Mouse (Mus musculus): Measurements from ENCODE around the gene Gabpb1.

The Gabpb1 gene

GRCm38 (mm10) chr2:126676122-126676515 lies at the start of gene Gabpb1:
Gene Gabpb1 (minus strand): TSS chr2:126676337.
- DNase-seq, result no peak

GRCm38 (mm10) chr2:126712950-126713349 lies 36.8 kb upstream of the Gabpb1 start:
- DNase-seq, result no peak

- DNase-seq, result no peak
These were observed 36.4 kb upstream of the Gabpb1 start for GRCm38 (mm10) chr2:126712526-126712925.

- DNase-seq, result no peak
These were observed 32.2 kb upstream of the Gabpb1 start for GRCm38 (mm10) chr2:126708361-126708760.

GRCm38 (mm10) chr2:126707438-126707779 lies 31.3 kb upstream of the Gabpb1 start:
- no peak for DNase-seq

GRCm38 (mm10) chr2:126706759-126707437 lies 30.8 kb upstream of the Gabpb1 start, which contains the start of gene Usp8:
Gene Usp8 (plus strand): TSS chr2:126707328.
- peak; percentile 94 to 96 for DNase-seq

GRCm38 (mm10) chr2:126695285-126695684 lies 19.1 kb upstream of the Gabpb1 start:
- no peak for DNase-seq

GRCm38 (mm10) chr2:126691290-126691689 lies 15.2 kb upstream of the Gabpb1 start:
- no peak for DNase-seq

GRCm38 (mm10) chr2:126682937-126683336 lies 6.8 kb upstream of the Gabpb1 start:
- no peak for DNase-seq

- no peak for DNase-seq
These were observed 6.2 kb upstream of the Gabpb1 start for GRCm38 (mm10) chr2:126682333-126682732.

- no peak for DNase-seq
These were observed 1.2 kb upstream of the Gabpb1 start for GRCm38 (mm10) chr2:126677366-126677765.

GRCm38 (mm10) chr2:126675169-126676121 lies 692 bp downstream of the Gabpb1 start:
- DNase-seq, result peak; percentile 66 to 81

GRCm38 (mm10) chr2:126674441-126675168 lies 1.5 kb downstream of the Gabpb1 start:
- DNase-seq, result peak; percentile 48 to 53

- peak in 1 of 2 experiments; percentile 29 for DNase-seq
These were observed 2.6 kb downstream of the Gabpb1 start for GRCm38 (mm10) chr2:126673317-126674242.

- no peak for DNase-seq
These were observed 7.4 kb downstream of the Gabpb1 start for GRCm38 (mm10) chr2:126668621-126669252.

- no peak for DNase-seq
These were observed 10.2 kb downstream of the Gabpb1 start for GRCm38 (mm10) chr2:126665984-126666383.

GRCm38 (mm10) chr2:126663481-126663880 lies 12.7 kb downstream of the Gabpb1 start:
- no peak for DNase-seq

- DNase-seq, result no peak
These were observed 23.2 kb downstream of the Gabpb1 start for GRCm38 (mm10) chr2:126652929-126653328.

- no peak for DNase-seq
These were observed 28.4 kb downstream of the Gabpb1 start for GRCm38 (mm10) chr2:126647762-126648161.

- no peak for DNase-seq
These were observed 29.7 kb downstream of the Gabpb1 start for GRCm38 (mm10) chr2:126646461-126646860.

- no peak for DNase-seq
These were observed 31.4 kb downstream of the Gabpb1 start for GRCm38 (mm10) chr2:126644768-126645167.

Measured in thymus, adult 18-20 months (tissue).